Mouse (Mus musculus): ENCODE measurements around the gene Aspscr1.

GRCm38 (mm10) chr11:120648001-120648476, 24.7 kb upstream of the Aspscr1 start, which contains the start of gene Myadml2:
- TF ChIP-seq POLR2A (IDR thresholded peaks at IDR 0.05; ENCODE audit: insufficient read depth, low read depth, low read length) (peak; percentile 74; the same call in 1 of the 2 replicates), CTCF (IDR thresholded peaks at IDR 0.05) (no peak), EP300 (IDR thresholded peaks at IDR 0.05; ENCODE audit: insufficient read depth, low read depth, low read length) (no peak)
